ENCODE assay signal across 9 mouse cellular contexts in genomic region chr12:16840842-16841782, GRCm38 (mm10). TPM values are rescaled to one million over a fixed set of nuclear protein-coding genes. Genes with fewer than 3 reads are reported as not detected.
A peak's percentile ranks its signal among the peaks of the same experiment; 100 is the strongest.
DNase-seq lines count a peak whose midpoint lies in the region; ATAC-seq and TF ChIP-seq lines count a peak whose summit lies in the region.
"Had no signal": no experiment of that assay in that cellular context is flagged by ENCODE, and none has a peak within 500 bp of the region (broad histone marks: within the 10 kb centered on the region; RNA-seq: fewer than 3 reads in every experiment).

No protein-coding gene starts in this region.

- whole genome bisulfite sequencing in heart, embryonic 14.5 days: 19% methylated on average over 8 of the region's 8 CpGs
- WGBS in lung, postnatal 0 days: 35% methylated on average over 8 of the region's 8 CpGs
- 88% methylated on average over 8 of the region's 8 CpGs for WGBS in forebrain, embryonic 13.5 days

- no peaks in the 10 kb centered on the region for H3K36me3 ChIP-seq in heart, embryonic 14.5 days (ENCODE audit: control insufficient read depth, insufficient read depth, low read length)
- H3K36me3 ChIP-seq in lung, postnatal 0 days (ENCODE audit: insufficient read depth, low read length): no peaks in the 10 kb centered on the region
- H3K36me3 ChIP-seq in forebrain, embryonic 13.5 days (ENCODE audit: poor library complexity, severe bottlenecking): no peaks in the 10 kb centered on the region
- H3K36me3 ChIP-seq: neural tube, embryonic 12.5 days had no signal

- H3K9ac ChIP-seq in heart, embryonic 14.5 days (ENCODE audit: low read length): no peak overlapping the region
- no peak overlapping the region for H3K9ac ChIP-seq in lung, postnatal 0 days (replicated peaks; ENCODE audit: low read depth)
- no peak overlapping the region for H3K9ac ChIP-seq in forebrain, embryonic 13.5 days
- H3K9ac ChIP-seq: neural tube, embryonic 12.5 days had no signal

- no peak for TF ChIP-seq CTCF in lung, postnatal 0 days (IDR thresholded peaks at IDR 0.05)

- peaks cover 8 to 34% of the 10 kb centered on the region in 2 experiments for H3K4me1 ChIP-seq in heart, embryonic 14.5 days (ENCODE audit: control insufficient read depth in 2 of 2, insufficient read depth in 2 of 2, low read length in 2 of 2)
- no peaks in the 10 kb centered on the region for H3K4me1 ChIP-seq in lung, postnatal 0 days (ENCODE audit: insufficient read depth, low read depth, low read length)
- H3K4me1 ChIP-seq in forebrain, embryonic 13.5 days: no peaks in the 10 kb centered on the region
- H3K4me1 ChIP-seq: neural tube, embryonic 12.5 days had no signal

- peak; percentile 67 for DNase-seq in 416B (ENCODE audit: low read depth)
- DNase-seq in NIH3T3 (ENCODE audit: low read depth): peak; percentile 75
- peak; percentile 75 for DNase-seq in lung, postnatal 0 days (ENCODE audit: low spot score)
- DNase-seq in thymus, postnatal 0 days (ENCODE audit: low spot score): no peak
- DNase-seq in layer of hippocampus, adult 9-10 months (ENCODE audit: low spot score): no peak
- DNase-seq: cerebellum, postnatal 25 days had no signal

- H3K4me3 ChIP-seq in heart, embryonic 14.5 days (ENCODE audit: control insufficient read depth in 1 of 2, insufficient read depth in 1 of 2, low read depth in 1 of 2, low read length in 2 of 2): no peak overlapping the region
- no peak overlapping the region for H3K4me3 ChIP-seq in lung, postnatal 0 days (ENCODE audit: low read depth, low read length)
- no peak overlapping the region for H3K4me3 ChIP-seq in forebrain, embryonic 13.5 days
- H3K4me3 ChIP-seq: neural tube, embryonic 12.5 days had no signal

- peak overlapping the region; percentile 37 to 39; a peak in 3 of 4 replicates for H3K27ac ChIP-seq in heart, embryonic 14.5 days (replicated peaks in 1 of 2; ENCODE audit: control insufficient read depth in 1 of 2, insufficient read depth in 1 of 2, low read depth in 2 of 2, low read length in 2 of 2)
- H3K27ac ChIP-seq in lung, postnatal 0 days (ENCODE audit: low read length): 0 out of 2 replicates have a peak overlapping the region, but pooled peaks have one; percentile 0
- no peak overlapping the region for H3K27ac ChIP-seq in forebrain, embryonic 13.5 days
- H3K27ac ChIP-seq: neural tube, embryonic 12.5 days had no signal

- H3K27me3 ChIP-seq in heart, embryonic 14.5 days (ENCODE audit: control insufficient read depth, insufficient read depth, low read length): no peaks in the 10 kb centered on the region
- H3K27me3 ChIP-seq in lung, postnatal 0 days (replicated peaks; ENCODE audit: insufficient read depth, low read length): no peaks in the 10 kb centered on the region
- H3K27me3 ChIP-seq in forebrain, embryonic 13.5 days: no peaks in the 10 kb centered on the region
- H3K27me3 ChIP-seq: neural tube, embryonic 12.5 days had no signal

- 0 out of 2 replicates have a peak, but pooled peaks have one; percentile 32 for TF ChIP-seq EP300 in lung, postnatal 0 days (IDR thresholded peaks at IDR 0.05)

- 0 out of 2 replicates have a peak, but pooled peaks cover 5% of the 10 kb centered on the region for H3K9me3 ChIP-seq in heart, embryonic 14.5 days (ENCODE audit: control insufficient read depth, low read length)
- H3K9me3 ChIP-seq in lung, postnatal 0 days (ENCODE audit: low read length): no peaks in the 10 kb centered on the region
- H3K9me3 ChIP-seq in forebrain, embryonic 13.5 days (replicated peaks): 0 out of 2 replicates have a peak, but pooled peaks cover 7% of the 10 kb centered on the region

- H3K4me2 ChIP-seq in heart, embryonic 14.5 days (ENCODE audit: low read length): no peak overlapping the region
- no peak overlapping the region for H3K4me2 ChIP-seq in lung, postnatal 0 days (replicated peaks; ENCODE audit: low read depth, low read length)
- H3K4me2 ChIP-seq in forebrain, embryonic 13.5 days: no peak overlapping the region
- H3K4me2 ChIP-seq: neural tube, embryonic 12.5 days had no signal

- ATAC-seq in heart, embryonic 14.5 days (ENCODE audit: insufficient number of reproducible peaks, insufficient read depth, low FRiP score, low read depth): peak; percentile 22; the same call in 1 of the 2 replicates
- peak; percentile 58 for ATAC-seq in lung, postnatal 0 days
- ATAC-seq in forebrain, embryonic 13.5 days: no peak

RNA-seq across cellular contexts. Expression of gene E2f6, which starts 30.3 kb away (rescaled TPM):
- polyA plus RNA-seq in heart, embryonic 14.5 days (2014; fragmentation: Nextera tagmentation; extraction: Ambion mirVana): 51.3 and 57.3 TPM in 2 replicates
- polyA plus RNA-seq in lung, postnatal 0 days (2015; fragmentation: Nextera tagmentation; extraction: Ambion mirVana): 11.1 and 14.2 TPM in 2 replicates
- polyA plus RNA-seq in thymus, postnatal 0 days (2015; fragmentation: Nextera tagmentation; extraction: Ambion mirVana): 22.7 and 23.6 TPM in 2 replicates
- polyA plus RNA-seq in forebrain, embryonic 13.5 days (2015; fragmentation: Nextera tagmentation; extraction: Ambion mirVana): 43.3 and 51.8 TPM in 2 replicates

RNA-seq across cellular contexts. Expression of gene Greb1, which starts 40.4 kb away (rescaled TPM):
- 0.39 and 0.59 TPM in 2 replicates for polyA plus RNA-seq in heart, embryonic 14.5 days (2014; fragmentation: Nextera tagmentation; extraction: Ambion mirVana)
- polyA plus RNA-seq in lung, postnatal 0 days (2015; fragmentation: Nextera tagmentation; extraction: Ambion mirVana): 0.46 and 1.1 TPM in 2 replicates
- 1.2 and 2.0 TPM in 2 replicates for polyA plus RNA-seq in thymus, postnatal 0 days (2015; fragmentation: Nextera tagmentation; extraction: Ambion mirVana)
- polyA plus RNA-seq in forebrain, embryonic 13.5 days (2015; fragmentation: Nextera tagmentation; extraction: Ambion mirVana): 0.85 and 0.97 TPM in 2 replicates

RNA-seq across cellular contexts. Expression of gene Rock2, which starts 53.6 kb away (rescaled TPM):
- 24.8 and 26.7 TPM in 2 replicates for polyA plus RNA-seq in heart, embryonic 14.5 days (2014; fragmentation: Nextera tagmentation; extraction: Ambion mirVana)
- polyA plus RNA-seq in lung, postnatal 0 days (2015; fragmentation: Nextera tagmentation; extraction: Ambion mirVana): 18.2 and 22.9 TPM in 2 replicates
- 10.3 and 11.9 TPM in 2 replicates for polyA plus RNA-seq in thymus, postnatal 0 days (2015; fragmentation: Nextera tagmentation; extraction: Ambion mirVana)
- 12.5 and 13.5 TPM in 2 replicates for polyA plus RNA-seq in forebrain, embryonic 13.5 days (2015; fragmentation: Nextera tagmentation; extraction: Ambion mirVana)

Comparison
In these comparisons a context has a peak if more than half of its experiments do, and no peak if none do; other contexts are left out.
1. DNase-seq: peak in 416B (single experiment), NIH3T3 (single experiment) and lung, postnatal 0 days (single experiment); none in thymus, postnatal 0 days (single experiment) and layer of hippocampus, adult 9-10 months (single experiment).